Mouse (Mus musculus) liver, adult 2 months (tissue): ENCODE measurements around the gene Hnrnpa0. TPM values are rescaled to one million over a fixed set of nuclear protein-coding genes. Genes with fewer than 3 reads are reported as not detected.

Experiments used
- DNase-seq: peaks from one replicate; pipeline ENCODE4 v3.0.0-alpha.2; 2011; ENCODE audit warnings: low read depth, low spot score; ENCODE audit errors: extremely low read depth
- H3K27ac ChIP-seq: fragments of 200-500 bp; replicated peaks from 2 replicates; pipeline ENCODE4 v1.5.1; 2012; ENCODE audit warnings: low read depth, mild to moderate bottlenecking, control low read depth, inconsistent platforms, low read length; ENCODE audit not compliant: insufficient read depth
- H3K27me3 ChIP-seq: fragments of 200-500 bp; 2 replicates; pipeline ENCODE4 v1.6.1; 2012; ENCODE audit warnings: mild to moderate bottlenecking, moderate library complexity, low read length, inconsistent platforms; ENCODE audit not compliant: control insufficient read depth, insufficient read depth
- H3K36me3 ChIP-seq: fragments of 200-500 bp; 2 replicates; pipeline ENCODE4 v1.6.1; 2012; ENCODE audit warnings: low read length, inconsistent platforms; ENCODE audit not compliant: control insufficient read depth, insufficient read depth
- H3K4me1 ChIP-seq: fragments of 200-500 bp; 2 replicates; pipeline ENCODE4 v1.6.1; 2011; ENCODE audit warnings: low read length; ENCODE audit not compliant: control insufficient read depth, insufficient read depth
- H3K4me3 ChIP-seq: fragments of 200-500 bp; 2 replicates; pipeline ENCODE4 v1.5.1; 2011; ENCODE audit warnings: low read depth, mild to moderate bottlenecking, control low read depth, low read length, moderate library complexity; ENCODE audit not compliant: insufficient read depth
- H3K79me2 ChIP-seq: fragments of 200-500 bp; 2 replicates; pipeline ENCODE4 v1.6.1; 2012; ENCODE audit warnings: inconsistent platforms, mild to moderate bottlenecking, low read length, moderate library complexity; ENCODE audit not compliant: control insufficient read depth, insufficient read depth
- H3K9ac ChIP-seq: fragments of 200-500 bp; 2 replicates; pipeline ENCODE4 v1.6.1; 2012; ENCODE audit warnings: low read depth, mild to moderate bottlenecking, control low read depth, inconsistent platforms, low read length
- CTCF ChIP-seq: fragments of 200-500 bp; IDR thresholded peaks from 2 replicates; pipeline ENCODE4 v1.5.1; 2011; ENCODE audit warnings: low read depth, low read length, control low read depth
- POLR2A ChIP-seq: fragments of 200-500 bp; IDR thresholded peaks from 2 replicates; pipeline ENCODE4 v1.6.1; 2011; ENCODE audit warnings: low read length, control low read depth; ENCODE audit not compliant: insufficient read depth; ENCODE audit errors: extremely low read depth
- WGBS: fragments of 180-500 bp; shearing (Covaris S2); methylation state at CpG from one replicate; pipeline ENCODE4 v1.1.7; 2018; 5-methylcytosine and 5-hydroxymethylcytosine counted together
- polyA plus RNA-seq: library from polyadenylated mRNA; depleted of rRNA; stranded (reverse); fragments of >200 nt; gene quantifications from 2 replicates; pipeline ENCODE4 v1.2.3, GENCODE M21; 2012
- total RNA-seq: library from RNA; depleted of rRNA; stranded (reverse); fragments of >200 nt; gene quantifications from 2 replicates; pipeline ENCODE4 v1.2.3, GENCODE M21; 2014

The Hnrnpa0 gene
- total and polyA plus RNA-seq, 2 experiments: 16.1 to 36.0 TPM

DNA sequence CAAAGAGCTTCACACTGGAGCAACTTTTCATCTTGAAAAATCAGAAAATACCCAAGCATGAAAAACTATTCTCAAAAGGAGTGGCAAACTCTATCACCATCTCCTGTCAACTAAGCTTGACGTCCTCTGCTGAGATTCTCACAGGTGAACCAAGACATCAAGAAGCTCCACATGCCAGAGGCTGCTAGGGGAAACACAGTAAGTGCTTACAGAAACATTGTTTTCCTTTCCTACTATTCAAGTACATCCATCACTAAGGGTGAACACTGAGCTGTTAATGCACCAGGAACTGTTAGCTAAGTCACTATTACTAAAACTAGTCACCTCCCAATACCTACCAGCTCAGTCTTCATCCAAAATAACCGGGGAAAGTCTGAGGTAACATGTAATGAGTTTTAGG, 3.4 kb downstream of the Hnrnpa0 start:
- TF ChIP-seq CTCF (no peak), POLR2A (no peak)

DNA sequence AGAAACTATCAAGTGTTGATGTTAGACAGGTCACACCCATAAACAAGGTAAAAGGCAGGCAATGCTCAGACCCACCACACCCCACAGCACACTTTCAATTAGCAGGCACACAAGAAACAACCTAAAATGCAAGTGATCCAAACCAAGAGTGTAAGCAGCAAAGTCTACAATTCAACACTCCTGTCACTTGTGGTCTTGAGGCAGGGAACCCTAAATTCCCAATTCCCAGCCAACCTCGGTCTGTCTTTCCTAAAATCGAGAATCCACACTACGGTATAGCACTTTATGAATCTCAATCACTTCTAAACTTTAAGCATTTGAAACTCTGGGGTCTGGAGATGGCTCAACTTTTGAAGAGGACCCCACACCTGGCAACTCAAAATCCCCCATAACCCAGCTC, 4.1 kb downstream of the Hnrnpa0 start:
- Histone ChIP-seq H3K4me1 (peaks cover 19% of the 10 kb centered on the region), H3K9ac (no peak overlapping the region), H3K27me3 (no peaks in the 10 kb centered on the region), H3K27ac (peak overlapping the region; percentile 75; the same call in 1 of the 2 replicates), H3K36me3 (peaks cover 2% of the 10 kb centered on the region; the same call in 1 of the 2 replicates), H3K79me2 (peaks cover 24% of the 10 kb centered on the region), H3K4me3 (no peak overlapping the region)
- no peak for DNase-seq
- 88% methylated on average over 3 of the region's 3 CpGs for WGBS
- TF ChIP-seq CTCF: no peak
- TF ChIP-seq POLR2A: no peak

More for the DNA sequence above, 3.4 kb downstream of the Hnrnpa0 start:
- peaks cover 22% of the 10 kb centered on the region for H3K4me1 ChIP-seq
- H3K4me3 ChIP-seq: no peak overlapping the region
- H3K36me3 ChIP-seq: peaks cover 2% of the 10 kb centered on the region; the same call in 1 of the 2 replicates
- no peak for DNase-seq
- H3K79me2 ChIP-seq: peaks cover 21% of the 10 kb centered on the region
- 59% methylated on average over 2 of the region's 2 CpGs for WGBS
- H3K27me3 ChIP-seq: no peaks in the 10 kb centered on the region
- no peak overlapping the region for H3K27ac ChIP-seq
- H3K9ac ChIP-seq: no peak overlapping the region

DNA sequence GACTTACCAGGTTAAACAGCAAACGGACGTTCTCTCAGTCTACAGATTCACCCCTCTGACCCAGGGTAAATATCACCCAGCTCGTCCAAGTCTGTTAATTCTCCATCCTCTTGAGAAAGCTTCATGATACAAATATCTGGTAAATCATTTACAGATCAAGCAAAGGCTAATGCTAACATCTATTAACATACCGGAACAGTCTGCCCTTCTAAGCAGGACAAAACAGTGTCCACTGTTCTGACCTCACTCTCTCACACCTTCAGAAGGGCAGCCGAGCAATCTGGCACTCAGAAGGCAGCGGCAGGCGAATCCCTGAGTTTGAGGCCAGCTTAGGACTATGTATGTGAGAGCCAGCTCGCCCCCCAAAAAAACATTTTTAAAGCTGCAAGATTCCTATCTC, 5.0 kb downstream of the Hnrnpa0 start:
- TF ChIP-seq CTCF (no peak), POLR2A (no peak)
- WGBS: 21% methylated on average over 8 of the region's 8 CpGs
- Histone ChIP-seq H3K36me3 (peaks cover 2% of the 10 kb centered on the region; the same call in 1 of the 2 replicates), H3K79me2 (peaks cover 27% of the 10 kb centered on the region), H3K27ac (peak overlapping the region; percentile 75), H3K9ac (no peak overlapping the region), H3K4me3 (peak overlapping the region; percentile 46; the same call in 1 of the 2 replicates), H3K27me3 (no peaks in the 10 kb centered on the region), H3K4me1 (peaks cover 19% of the 10 kb centered on the region)
- DNase-seq: peak; percentile 99

DNA sequence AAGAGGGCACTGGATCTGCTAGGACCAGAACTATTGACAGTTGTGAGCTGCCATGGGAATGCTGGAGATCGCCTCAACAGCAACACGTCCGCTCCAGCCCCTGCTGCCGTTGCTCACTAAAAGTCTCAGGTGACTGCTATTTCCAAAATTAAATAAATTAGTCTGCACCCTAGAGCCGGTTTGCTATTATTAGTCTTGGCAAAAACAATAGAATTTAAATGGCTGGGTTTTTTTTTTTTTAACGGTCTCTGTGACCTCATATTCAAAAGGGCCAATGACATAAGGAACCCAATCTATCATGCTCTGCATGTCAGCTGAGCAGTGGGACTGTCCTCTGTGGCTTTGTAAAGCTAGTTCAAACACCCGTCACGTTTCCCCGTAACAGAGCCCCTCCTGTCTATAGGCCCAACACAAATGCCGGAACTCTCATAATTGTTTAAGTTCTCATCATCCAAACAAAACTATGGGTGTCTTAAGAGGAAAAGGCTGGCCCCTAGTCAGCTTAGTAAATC, 5.5 kb downstream of the Hnrnpa0 start:
- Histone ChIP-seq H3K79me2 (peaks cover 24% of the 10 kb centered on the region), H3K36me3 (peaks cover 2% of the 10 kb centered on the region; the same call in 1 of the 2 replicates), H3K27me3 (no peaks in the 10 kb centered on the region), H3K4me3 (peak overlapping the region; percentile 46), H3K4me1 (peaks cover 19% of the 10 kb centered on the region), H3K27ac (peak overlapping the region; percentile 90), H3K9ac (peak overlapping the region; percentile 66)
- WGBS: 22% methylated on average over 10 of the region's 10 CpGs
- DNase-seq: peak; percentile 76
- TF ChIP-seq CTCF: no peak
- 0 out of 2 replicates have a peak, but pooled peaks have one; percentile 10 for TF ChIP-seq POLR2A

DNA sequence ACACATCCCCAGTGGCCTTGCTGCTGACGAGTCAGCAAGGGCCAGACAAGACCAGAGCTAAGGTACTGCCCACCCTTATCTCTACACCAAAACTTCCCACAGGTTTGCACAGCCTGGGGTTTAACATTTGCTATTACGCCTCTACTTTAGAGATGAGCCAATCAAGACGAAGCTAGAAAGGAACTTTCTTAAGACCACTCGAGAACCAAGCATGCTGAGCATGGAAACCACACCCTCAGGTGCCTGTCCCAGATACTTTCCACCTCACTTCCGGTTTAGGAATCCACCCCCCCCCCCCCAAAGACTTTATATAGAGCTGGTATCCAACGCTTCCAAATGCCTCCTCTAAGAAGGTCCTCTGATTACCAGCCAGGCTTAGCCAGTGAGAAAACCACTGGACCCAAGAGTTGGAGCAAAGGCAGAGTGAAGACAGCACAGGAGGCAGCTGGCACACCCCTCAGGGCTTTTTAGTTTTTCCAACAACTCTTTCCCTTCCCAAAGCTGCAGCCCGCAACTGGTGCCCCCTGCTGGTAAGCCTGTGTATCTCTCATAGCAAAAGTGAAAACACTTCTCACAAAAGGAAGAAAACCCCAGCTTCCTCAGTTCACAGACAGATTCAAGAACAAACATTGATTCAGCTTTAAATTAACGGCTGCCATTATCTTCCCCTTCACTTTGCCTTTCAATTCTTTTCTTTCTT, 10.9 kb downstream of the Hnrnpa0 start:
- WGBS: 67% methylated on average over 8 of the region's 8 CpGs
- H3K79me2 ChIP-seq: peaks cover 25% of the 10 kb centered on the region; the same call in 1 of the 2 replicates
- no peaks in the 10 kb centered on the region for H3K36me3 ChIP-seq
- no peak overlapping the region for H3K4me3 ChIP-seq
- no peak overlapping the region for H3K9ac ChIP-seq
- no peaks in the 10 kb centered on the region for H3K27me3 ChIP-seq
- no peak overlapping the region for H3K27ac ChIP-seq
- peaks cover 7% of the 10 kb centered on the region for H3K4me1 ChIP-seq
- TF ChIP-seq CTCF (peak; percentile 74), POLR2A (no peak)
- no peak for DNase-seq

DNA sequence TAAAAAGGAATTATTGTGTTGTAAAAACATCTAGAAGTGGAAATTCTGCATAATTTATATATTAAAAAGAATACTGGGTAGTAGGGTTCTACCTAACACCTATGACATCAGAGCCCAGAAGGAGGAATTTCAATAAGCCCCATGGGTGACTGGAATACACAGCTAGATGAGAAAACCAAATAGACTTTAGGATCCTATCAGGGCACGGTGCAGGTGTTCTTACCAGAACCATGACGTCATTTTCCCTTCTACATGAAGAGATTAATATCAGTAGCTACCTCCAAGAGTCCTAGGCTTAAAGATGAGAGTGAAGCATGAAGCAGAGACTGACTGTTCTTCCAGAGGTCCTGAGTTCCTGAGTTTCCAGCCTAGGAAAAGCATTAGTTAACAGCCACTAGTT, 11.6 kb downstream of the Hnrnpa0 start:
- Histone ChIP-seq H3K27me3 (no peaks in the 10 kb centered on the region), H3K27ac (no peak overlapping the region), H3K9ac (no peak overlapping the region), H3K79me2 (peaks cover 25% of the 10 kb centered on the region; the same call in 1 of the 2 replicates), H3K4me3 (no peak overlapping the region), H3K36me3 (no peaks in the 10 kb centered on the region), H3K4me1 (peaks cover 3% of the 10 kb centered on the region; the same call in 1 of the 2 replicates)
- TF ChIP-seq POLR2A (no peak), CTCF (no peak)
- 72% methylated on average over 2 of the region's 2 CpGs for WGBS
- no peak for DNase-seq
